Mouse (Mus musculus) liver, embryonic 14.5 days (tissue): ENCODE measurements around the gene Rpl27.

Source experiments
- CTCF ChIP-seq: IDR thresholded peaks from 2 replicates; pipeline ENCODE4 v1.5.1; 2016; ENCODE audit warnings: antibody characterized with exemption, low read depth, control low read depth
- EP300 ChIP-seq: IDR thresholded peaks from 2 replicates; pipeline ENCODE4 v1.6.1; 2016; ENCODE audit warnings: antibody characterized with exemption, low read depth

GRCm38 (mm10) chr11:101418991-101419390 lies 23.1 kb upstream of the Rpl27 start:
- TF ChIP-seq CTCF (no peak), EP300 (no peak)
